Mouse (Mus musculus): ENCODE results near the gene Tmco1.

DNA sequence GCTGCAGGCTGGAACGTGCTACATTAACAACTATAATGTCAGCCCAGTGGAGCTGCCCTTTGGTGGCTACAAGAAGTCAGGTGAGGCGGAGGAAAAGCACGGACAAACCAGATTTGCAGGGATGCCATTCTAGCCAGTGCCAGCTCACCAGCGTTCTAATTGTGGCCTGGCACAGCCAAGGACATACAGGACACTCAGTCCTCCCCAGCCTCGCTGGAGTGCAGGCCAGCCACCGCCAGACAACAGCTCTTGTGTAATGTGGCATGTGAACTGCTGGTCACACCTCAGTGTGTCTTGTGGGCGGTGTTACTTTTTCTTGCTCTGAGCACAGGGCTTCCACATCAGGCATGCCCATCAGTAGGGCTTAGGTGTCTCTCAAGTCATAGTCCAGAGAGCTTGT lies 57.6 kb downstream of the Tmco1 start:
- no peak for TF ChIP-seq POLR2A (IDR thresholded peaks at IDR 0.05; ENCODE audit: insufficient read depth, low read length)
- no peak for TF ChIP-seq CTCF (IDR thresholded peaks at IDR 0.05; ENCODE audit: low read depth, low read length)

Measured in ES-Bruce4 (cell line).